Mouse (Mus musculus): ENCODE measurements around the gene Gm9821.

Gene Gm9821

DNA sequence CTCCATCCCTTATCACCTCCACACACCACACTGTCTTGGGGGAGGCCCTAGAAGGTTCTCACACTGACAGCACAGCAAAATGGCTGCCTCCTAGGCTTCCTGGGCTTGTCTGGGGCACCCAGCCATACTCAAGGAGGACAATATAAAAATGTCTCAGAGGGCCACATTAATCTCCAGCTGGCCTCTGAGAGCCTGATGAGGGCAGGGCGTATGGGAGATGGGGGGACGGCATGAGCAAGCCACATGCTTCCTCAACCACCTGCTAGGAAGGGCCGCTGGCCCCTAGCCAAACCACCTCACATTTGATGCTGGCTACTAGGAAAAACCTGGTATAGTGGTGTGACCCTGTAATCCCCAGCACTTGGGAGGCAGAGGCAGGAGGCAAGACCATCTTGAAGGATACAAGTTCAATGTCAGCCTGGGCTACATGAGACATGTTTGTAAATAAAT, 3.3 kb downstream of the Gm9821 start:
- no peak for DNase-seq (ENCODE audit: low spot score)

DNA sequence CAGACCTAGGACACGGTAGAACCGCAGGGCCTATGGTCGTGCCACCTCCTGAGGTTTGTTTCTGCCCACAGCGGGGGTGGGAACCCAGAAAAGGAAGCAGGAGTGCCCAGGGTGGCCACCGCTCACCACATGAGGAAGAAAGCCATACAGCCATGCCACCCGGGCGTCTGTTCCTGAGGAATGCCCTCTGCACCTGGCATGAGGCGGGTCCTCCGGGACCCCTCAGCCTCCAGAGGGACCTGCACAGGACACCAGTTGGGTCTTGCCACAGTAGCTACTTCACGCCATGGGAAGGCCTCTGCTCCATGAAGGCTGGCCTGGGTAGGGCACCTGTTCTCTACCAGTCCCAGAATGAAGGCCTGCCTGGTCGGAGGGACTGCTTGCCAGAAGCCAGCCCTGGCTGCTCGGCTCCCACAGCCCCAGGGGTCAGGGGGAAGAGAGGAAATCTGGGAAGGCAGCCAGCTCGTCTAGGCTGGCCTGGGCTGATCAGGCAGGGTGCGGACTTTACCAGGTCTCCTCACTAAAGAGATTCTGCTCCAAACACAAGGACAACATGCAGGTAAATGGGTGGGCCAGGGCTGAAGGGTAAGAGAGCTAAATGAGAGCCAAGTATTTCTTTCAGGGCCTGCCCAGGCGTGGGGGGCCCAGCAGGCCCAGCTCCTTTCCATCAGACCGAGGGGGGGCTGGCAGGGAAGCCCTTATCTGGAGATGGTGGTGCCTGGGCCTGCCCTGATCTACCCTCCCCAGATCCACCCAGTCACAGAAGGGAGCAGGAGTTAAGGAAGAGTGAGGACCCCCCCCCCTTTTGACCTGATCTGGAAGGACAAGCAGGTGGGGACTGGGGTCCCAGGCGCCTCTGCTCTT, 4.1 kb downstream of the Gm9821 start:
- no peak for DNase-seq (ENCODE audit: low spot score)

DNA sequence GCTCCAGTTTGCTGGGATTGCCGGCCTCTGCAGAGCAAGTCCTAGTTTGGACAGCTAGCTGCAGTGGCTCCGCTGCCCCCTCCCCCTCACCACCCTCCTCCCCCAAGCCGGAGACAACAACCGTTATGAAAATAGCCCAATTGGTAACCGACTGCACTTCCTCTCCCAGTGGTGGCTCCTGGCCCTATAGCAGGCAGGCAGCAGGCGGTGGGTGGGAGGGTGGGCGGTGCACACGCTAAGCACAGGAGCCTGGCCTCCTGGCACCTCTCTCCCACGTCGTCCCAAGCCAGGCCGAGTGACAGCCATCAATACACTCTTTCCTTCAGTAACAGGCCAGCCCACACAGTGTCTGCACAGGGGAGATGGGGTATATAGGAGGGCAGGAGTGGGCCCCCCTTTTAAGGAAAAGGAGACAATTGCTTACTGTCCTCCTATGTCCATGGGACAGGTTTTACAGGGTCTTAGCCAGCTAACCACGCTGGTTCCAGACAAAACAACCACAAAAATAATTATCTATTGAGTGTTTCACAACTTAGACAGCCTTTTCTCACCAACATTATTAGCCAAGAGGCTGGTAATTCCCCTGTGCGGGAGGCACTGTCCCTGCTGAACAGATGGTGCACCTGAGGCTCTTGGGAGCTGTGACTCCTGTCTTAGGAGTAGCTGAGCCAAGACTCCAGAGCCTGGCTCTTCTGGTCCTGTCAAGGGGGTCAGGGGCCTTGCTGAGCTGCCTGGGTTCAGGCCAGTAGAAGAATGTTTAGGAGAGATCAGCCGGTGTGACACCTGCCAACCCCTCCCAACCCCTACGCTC, 5.0 kb downstream of the Gm9821 start:
- no peak for DNase-seq (ENCODE audit: low spot score)

DNA sequence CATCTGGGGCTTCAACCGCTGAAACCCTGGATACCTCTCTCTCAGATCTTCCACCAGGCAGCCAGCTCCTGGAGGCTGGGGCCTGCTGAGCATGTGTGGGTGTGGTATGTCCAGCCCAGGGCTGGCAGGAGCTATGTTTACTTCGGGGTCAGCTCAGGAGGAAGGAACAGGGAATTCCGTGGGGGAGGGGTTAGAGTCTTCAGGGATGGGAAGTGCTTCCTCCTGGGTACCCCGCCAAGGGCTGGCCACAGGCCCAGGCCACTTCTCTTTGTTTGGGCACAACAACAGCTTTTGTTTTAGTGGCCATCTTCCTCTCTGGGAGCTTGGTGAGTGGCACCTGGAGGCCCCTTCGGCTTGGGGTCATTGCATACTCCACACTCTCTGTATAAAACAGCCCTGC, 8.3 kb downstream of the Gm9821 start:
- DNase-seq (ENCODE audit: low spot score), result no peak

DNA sequence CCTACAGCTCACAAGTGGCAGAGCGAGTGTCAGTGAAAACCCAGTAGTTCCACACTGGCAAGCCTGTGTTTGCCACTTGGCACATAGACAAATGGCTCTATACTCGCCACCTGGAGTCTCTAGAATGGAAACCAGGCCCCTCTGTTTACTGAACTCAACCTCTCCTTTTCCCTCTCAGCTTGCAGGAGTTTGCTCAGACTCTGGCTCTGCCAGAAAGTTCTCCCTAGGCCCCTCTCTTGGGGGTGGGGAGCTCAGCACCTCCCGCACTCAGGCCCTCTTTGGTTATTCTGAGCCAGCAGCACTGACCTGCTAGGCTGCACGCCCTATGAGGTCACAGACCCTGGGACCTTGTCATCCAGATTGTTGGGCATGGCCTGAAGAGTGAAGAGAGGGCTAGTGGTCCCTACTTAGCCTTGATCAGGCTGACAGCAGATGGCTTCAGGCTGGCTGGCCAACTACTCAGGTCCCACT, 9.7 kb downstream of the Gm9821 start:
- no peak for DNase-seq (ENCODE audit: low spot score)

DNA sequence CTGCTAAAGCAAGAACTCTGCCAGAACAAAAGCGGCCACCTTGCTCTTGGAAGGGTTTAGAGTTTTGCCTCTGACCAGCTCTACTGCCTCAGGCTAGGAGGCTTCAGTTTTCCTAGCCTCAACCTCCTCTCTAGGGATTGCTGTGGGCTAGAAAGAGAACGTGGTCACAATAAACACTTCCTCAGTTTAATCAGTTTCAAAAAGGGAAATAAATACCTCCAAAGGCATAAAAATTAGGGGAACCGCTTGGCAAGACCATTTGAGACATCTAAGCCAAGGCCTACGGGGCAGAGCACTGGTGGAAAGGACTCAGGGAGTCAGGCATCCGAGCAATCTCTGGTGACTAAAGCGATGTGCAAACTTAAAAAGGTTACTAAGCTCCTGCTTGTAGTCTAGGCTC, 10.4 kb downstream of the Gm9821 start:
- no peak for DNase-seq (ENCODE audit: low spot score)

DNA sequence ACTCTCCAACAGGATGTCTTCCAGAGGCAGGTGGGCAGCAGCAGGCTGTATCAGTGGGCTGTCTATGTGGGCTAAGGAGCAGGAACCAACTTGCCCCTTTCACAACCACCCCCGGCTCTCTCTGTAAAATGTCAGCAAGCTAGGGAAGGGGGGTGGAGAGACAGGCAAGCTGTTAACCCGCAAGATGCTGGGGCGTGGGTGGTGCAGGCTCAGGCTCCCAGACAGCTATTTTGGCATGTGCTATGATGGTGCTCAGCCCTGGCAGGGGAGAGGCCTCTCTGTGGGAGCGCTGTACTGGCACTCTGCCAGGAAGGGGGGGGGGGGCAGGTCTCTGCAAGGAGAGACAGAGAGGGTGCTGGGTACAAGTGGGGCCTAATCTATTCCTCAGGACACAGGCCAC, 11.6 kb downstream of the Gm9821 start:
- peak; percentile 77 for DNase-seq (ENCODE audit: low spot score)

DNA sequence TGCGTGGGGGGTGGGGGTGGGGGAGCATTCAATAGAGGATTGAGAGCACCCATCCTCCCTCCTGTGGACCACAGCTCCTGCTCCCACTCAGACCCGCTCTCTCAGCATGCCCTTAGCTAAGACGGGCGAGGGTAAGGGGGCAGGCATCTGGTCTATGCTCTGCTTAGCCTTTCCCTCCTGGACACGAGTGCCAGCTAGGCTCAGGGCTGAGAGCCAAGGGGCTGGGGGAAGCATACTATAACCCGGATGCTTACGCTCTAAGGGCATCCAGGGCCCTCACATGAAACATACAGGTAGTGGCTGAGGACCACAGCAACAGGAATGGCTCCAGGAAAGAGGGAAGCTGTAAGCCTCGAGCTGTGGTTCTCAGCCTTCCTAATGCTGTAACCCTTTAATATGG, 12.5 kb downstream of the Gm9821 start:
- no peak for DNase-seq (ENCODE audit: low spot score)

DNA sequence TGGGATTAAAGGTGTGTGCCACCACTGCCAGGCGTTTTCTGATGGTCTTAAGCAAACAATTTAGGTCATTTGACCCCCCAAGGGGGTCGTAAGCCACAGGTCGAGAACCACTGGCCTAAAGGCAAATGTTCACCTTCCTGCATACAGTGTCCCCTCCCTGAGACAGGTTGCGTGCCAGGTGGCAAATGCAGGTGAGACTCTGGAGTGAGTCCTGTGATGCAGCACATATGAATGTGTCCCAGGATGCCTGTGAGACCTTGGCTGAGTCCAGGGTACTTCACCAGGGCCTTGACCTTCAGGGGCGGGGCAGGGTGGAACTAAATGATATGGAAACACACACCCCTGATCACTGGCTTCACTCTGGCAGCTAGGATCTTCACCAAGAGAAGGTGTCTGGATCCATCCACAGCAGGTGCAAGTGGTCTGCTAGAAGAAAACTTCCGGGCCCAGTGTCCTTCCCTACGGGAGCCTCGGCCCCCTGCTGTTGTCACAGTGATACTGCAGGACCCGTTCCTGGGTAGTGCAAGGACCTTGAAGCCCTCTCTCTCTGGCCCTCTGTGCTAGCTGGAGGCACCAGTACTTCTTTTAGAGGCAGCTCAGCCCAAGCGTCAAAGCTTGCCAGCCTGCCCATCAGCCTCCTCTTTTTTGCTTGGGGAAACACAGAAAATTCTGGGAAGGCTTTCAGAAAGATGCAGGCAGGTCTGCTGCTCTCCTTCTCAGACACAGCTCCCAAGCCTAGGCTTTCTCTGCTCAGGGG, 13.4 kb downstream of the Gm9821 start:
- no peak for DNase-seq (ENCODE audit: low spot score)

DNA sequence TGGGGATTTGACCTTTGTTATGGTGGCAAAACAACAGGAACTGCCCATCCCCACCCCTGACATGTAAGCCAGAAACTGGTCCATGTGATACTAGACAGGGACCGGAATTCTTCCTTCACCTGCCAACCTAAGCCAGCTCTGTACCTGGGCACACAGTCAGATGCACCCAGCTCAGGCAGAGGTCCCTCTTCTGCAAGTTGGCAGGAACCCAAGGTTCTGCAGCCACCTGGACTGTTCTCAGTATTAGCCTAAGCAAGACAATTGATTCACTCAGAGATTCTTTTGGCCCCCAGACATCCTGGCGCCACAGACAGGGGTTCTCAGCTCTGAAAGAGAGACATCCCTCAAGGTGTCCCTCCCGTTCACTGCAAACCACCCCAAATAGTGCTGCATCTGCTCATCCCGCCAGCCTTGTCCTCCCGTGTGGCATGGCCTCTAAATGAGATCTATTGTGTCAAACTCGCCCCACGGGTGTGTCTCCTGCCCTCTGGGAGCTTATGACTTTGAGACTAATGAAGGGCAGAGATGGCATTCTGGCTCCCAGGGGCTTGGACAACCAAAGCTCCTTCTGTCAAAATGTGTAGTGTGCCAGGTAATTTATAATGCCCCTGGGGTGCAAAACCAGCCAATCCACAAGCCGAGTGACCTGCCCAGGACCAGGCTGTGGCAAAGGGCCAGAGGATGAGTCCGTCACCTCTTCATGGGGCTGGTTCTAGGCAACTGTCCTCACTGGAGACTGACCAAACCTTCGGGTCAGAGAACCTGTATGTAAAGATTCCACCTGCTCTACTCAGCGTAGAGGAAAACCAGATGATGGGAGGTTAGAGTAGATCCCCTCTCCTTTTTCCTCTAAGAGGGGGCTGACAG, 14.3 kb downstream of the Gm9821 start:
- DNase-seq (ENCODE audit: low spot score), result no peak

DNA sequence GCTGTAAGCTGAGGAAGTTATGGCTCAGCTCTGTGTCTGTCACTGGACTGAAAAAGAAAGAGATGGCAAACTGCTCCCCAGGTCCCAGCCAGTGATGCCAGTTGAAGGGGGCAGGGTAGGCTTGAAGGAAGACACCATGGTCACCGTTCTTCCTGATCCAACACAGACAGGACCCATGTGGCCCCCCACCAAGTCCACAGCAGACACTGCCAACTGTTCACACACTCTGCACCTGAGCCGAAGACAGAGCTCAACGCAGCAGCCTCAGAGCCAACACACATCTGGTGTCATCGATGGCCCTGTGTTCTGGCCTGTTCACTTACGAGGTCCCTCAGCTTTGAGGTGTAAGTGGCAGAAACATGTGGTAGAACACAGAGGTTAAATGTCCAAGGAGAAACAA, 15.0 kb downstream of the Gm9821 start:
- DNase-seq (ENCODE audit: low spot score), result no peak

DNA sequence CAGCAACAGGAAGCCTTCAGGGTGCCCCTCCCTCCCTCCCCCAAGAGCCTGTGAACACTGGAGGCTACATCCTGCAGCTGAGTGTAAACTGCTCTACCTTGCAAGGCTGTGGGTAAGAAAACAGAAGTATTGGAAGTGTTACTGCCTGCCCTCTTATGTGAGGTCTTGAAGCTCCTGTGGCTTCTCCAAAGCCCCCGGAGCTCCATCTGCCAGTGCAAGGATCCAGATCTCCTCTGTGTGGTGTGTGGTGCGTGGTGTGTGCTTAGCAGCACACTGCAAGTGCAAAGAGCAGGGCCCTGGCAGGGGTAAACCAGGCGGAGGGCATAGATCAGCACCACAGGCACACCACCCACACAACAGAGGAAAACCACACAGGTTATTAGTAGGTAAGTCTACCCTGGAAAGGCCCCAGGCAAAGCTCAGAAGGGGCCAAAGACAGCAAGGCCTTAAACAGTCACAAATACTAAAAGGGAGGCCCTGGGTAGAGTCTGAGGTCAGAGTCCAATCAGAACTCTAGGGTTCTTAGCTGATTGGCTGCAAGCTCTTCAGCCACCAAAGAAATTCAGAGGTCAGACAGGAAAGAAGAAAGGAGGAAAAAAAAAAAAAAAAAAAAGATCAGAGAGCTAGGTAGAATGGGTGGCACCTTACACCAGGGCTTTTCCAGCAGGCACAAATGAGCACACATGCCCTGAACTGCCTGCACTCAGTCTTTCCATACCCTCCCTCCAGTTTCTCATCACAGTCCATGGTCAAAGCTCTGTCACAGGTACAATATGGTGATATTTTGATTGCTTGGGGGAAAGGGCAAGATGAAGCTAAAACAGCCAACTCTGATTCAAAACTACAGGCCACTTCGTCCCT, 16.6 kb downstream of the Gm9821 start:
- DNase-seq (ENCODE audit: low spot score), result no peak

DNA sequence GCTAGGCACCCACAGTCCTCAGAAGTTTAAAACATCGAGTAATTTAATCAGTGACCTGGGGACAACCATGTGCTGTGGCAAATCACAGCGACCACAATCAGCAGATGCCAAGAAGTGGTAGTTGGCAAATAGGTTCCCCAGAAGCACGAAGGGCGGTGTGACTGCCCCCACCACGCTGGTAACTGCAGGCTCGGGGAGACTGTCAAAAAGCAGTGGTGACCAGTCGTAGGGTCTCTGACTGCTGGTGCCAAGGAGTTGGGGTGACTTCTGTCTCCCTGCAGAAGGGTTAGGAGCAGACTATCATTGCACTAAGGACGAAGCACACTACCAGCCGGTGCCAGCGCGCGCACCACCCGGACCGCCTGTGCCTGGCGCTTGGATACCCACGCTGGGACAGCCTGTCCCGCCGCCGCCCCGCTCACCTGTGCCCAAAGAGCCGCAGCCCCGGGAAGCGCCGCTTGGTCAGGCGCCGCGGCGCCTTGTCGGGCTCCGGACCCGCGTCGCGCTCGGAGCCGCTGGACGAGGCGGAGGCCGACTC, 17.4 kb downstream of the Gm9821 start:
- DNase-seq (ENCODE audit: low spot score), result no peak

DNA sequence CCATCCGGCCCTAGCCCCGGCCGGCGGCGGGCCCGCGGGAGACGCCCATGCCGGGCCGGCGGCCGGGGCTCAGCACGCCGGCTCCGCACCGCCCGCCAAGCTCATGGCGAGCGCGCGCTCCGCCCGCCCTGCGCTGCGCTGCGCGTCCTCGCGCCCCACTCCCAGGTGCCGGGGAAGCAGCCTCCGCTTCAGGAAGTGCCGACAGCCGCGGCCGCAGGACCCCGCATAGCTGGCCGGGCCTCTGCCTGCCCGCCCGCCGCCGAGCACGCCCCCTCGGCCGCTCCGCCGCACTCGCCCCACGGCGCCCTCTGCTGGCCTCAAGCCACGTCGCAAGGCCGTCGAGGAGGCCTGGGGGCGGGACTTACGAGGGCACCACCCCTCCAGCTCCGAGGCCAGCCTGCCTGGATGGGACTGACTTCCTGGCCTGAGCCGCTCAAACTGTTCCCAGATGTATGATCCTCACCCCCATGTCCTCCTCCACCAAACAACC, 18.0 kb downstream of the Gm9821 start:
- DNase-seq (ENCODE audit: low spot score), result peak; percentile 90

DNA sequence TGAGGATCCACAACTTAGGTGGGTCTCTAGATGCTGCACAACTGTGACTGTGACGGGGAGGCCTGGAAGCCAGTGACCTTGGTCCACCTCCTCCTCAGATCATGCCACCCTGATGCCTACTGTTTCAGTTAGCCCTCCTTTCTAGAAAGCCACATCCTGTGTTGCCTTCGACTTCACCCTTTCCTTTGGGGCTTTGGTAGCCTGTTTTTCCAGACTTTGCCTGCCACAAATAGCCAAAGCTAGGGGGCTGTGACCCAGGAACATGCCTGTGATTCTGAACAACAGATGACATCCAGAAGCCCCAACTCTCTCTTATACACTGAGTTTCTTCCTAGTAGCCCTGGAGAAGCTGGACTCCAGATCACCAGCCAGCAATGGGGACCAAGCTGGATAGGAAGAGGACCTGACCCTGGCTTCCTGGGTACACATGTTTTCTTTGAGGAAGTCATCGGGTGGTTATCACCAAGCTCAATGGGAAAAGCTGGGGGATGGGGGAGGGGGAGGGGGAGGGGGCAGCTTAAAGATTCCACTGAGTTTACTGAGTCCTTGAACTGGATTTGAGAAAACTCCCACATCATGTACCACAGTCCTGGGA, 19.2 kb downstream of the Gm9821 start:
- DNase-seq (ENCODE audit: low spot score), result no peak

DNA sequence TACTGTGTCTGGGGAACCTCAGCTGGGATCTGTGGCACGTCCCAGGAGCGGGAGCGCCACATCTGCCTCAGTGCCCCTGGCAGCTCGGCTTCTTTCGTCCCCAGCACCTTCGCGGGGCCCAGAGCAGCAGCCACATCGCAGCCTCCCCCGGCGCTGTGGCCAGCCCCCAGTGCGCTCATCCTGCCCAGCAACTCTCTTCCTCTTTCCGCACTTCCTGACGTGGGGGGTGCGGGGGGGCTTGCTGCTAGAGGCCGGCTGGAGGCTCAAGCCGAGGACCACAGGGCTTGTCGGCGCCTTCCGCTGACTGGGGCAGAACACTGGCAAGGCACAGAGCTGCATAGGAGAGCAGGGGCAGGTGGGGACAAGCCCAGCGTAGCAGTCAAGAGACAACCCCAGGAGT, 19.9 kb downstream of the Gm9821 start:
- DNase-seq (ENCODE audit: low spot score), result no peak

DNA sequence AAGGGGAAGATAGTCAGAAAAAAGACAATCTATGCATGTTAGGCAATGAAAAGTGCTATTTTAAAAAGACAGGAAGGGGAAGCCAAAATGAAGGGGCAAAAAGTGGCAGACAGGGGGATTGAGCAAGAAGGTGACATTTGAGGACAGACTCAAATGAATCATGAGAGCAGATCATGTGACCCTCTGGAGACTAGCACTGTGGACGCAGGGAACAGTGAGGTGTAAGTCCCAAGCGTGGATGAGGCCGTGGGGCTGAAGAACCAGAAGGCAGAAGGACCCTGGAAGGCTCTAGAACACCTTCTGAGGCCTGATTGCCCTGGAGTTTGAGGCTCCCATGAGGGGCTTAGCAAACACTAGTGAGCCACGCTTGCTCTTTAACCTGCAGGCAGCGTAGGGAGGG, 20.9 kb downstream of the Gm9821 start:
- no peak for DNase-seq (ENCODE audit: low spot score)

DNA sequence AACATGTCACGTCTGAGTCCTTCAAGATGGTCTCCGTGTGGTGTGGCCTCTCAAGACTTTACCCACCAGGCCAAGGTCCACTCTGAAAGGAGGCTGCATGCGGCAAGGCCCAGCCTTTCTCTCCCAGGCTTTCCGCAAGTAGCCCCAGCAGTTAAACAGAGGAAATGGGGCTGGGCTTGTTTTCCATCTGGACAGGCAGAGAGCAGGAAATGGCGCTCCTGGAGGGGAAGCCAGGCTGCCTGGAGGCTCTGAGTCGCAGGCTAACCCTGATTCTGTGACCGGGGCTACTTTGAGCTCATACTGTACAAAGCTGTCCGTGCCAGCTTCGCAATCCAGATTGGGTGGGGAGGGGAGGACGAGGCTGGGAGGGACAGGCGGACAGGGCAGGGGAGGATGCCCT, 22.5 kb downstream of the Gm9821 start:
- no peak for DNase-seq (ENCODE audit: low spot score)

DNA sequence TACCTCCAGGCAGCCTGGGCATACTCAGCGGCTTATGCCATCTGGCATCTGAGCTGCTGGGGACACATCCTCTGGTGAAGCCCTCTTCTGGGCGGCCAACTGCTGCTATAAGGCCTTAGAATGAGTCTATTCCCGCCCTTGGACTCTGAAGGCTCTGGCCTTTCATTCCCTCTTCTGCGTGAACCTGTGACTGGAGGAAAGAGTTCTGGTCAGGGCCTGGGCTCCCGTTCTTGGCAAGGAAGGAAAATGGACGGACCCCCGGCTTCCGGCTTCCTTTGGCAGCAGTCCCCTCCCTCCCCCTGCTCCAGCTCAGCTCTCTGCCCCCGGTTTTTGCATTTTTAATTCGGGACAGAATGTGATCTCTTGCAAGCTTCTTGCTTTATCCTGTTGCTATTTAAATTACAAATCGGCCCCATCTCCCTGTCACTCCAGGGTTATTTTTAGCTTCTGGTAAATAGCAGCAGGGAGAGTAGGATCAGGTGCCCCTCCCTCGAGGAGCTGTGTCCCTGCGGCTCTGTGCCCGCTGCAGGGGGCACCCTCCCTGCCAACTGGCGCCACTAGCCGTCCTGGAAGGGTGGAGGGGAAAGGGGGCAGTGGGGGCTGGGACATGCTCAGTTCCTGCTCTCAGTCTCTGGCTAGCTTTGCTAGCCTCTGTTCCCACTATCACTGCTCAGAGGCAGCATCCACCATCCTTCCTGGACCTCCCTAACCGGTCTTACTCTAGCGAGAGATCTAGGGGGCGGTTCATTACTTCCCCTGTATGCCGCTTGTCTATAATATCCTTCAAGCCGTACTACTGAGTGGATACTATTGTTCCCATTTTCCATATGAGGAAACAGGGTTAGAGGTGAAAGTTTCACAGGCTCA, 26.0 kb downstream of the Gm9821 start:
- no peak for DNase-seq (ENCODE audit: low spot score)

All from layer of hippocampus, adult 9-10 months (tissue).